Mouse (Mus musculus) thymus, adult 2 months (tissue): ENCODE data around the gene Dxo.

Experiments used
- CTCF ChIP-seq: fragments of 200-500 bp; IDR thresholded peaks from 2 replicates; pipeline ENCODE4 v1.5.1; 2012; ENCODE audit warnings: mild to moderate bottlenecking, control low read depth, low read length, moderate library complexity, borderline replicate concordance; ENCODE audit not compliant: control insufficient read depth, poor library complexity, insufficient read depth; ENCODE audit errors: extremely low read depth
- POLR2A ChIP-seq: fragments of 200-500 bp; IDR thresholded peaks from 2 replicates; pipeline ENCODE4 v1.6.1; 2012; ENCODE audit warnings: mild to moderate bottlenecking, low read length, control low read depth, moderate library complexity; ENCODE audit not compliant: control insufficient read depth, poor library complexity, insufficient read depth; ENCODE audit errors: extremely low read depth

DNA sequence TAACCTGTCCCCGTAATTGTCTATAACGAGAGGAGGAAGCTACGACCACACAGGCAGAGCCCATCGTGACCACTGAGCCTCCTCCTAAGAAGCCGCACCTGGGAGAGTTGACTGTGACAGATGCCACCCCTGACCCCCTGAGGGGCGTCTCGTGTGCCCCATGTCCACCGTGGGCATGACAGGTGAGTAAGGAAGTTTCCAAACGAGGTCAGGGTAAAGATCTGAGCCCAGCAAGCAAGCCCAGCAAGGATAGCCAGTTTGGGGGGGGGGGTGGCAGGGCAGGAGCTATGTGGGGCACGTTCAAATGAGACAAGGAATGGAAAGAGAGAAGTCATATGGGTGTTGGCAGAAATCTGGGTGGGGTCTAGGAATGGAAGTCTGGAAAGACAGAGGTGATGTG, 41.8 kb upstream of the Dxo start:
- TF ChIP-seq CTCF (no peak), POLR2A (no peak)
